Mouse (Mus musculus): ENCODE data around the gene Slc6a8. TPM values are rescaled to one million over a fixed set of nuclear protein-coding genes. Genes with fewer than 3 reads are reported as not detected.

Gene Slc6a8
- polyA plus RNA-seq, 1 experiment: 112 TPM

- TF ChIP-seq CTCF (IDR thresholded peaks at IDR 0.05; ENCODE audit: insufficient read depth, low read depth, low read length) (no peak), POLR2A (IDR thresholded peaks at IDR 0.05; ENCODE audit: insufficient read depth, low read depth, low read length) (no peak)
- 18% methylated on average over 20 of the region's 20 CpGs for WGBS
- peaks cover 19% of the 10 kb centered on the region for H3K4me1 ChIP-seq (ENCODE audit: control insufficient read depth, insufficient read depth, low read length)
- peak overlapping the region; percentile 47 for H3K27ac ChIP-seq (ENCODE audit: insufficient read depth, low read depth, low read length)
- H3K4me3 ChIP-seq (ENCODE audit: insufficient read depth, low read depth, low read length): peak overlapping the region; percentile 79
These were observed 1.2 kb downstream of the Slc6a8 start for GRCm38 (mm10) chrX:73673968-73674661.

GRCm38 (mm10) chrX:73675231-73675630, 2.3 kb downstream of the Slc6a8 start:
- WGBS: 33% methylated on average over 2 of the region's 2 CpGs
- peak overlapping the region; percentile 47; the same call in 1 of the 2 replicates for H3K27ac ChIP-seq (ENCODE audit: insufficient read depth, low read depth, low read length)
- peak overlapping the region; percentile 79 for H3K4me3 ChIP-seq (ENCODE audit: insufficient read depth, low read depth, low read length)
- H3K4me1 ChIP-seq (ENCODE audit: control insufficient read depth, insufficient read depth, low read length): peaks cover 20% of the 10 kb centered on the region
- TF ChIP-seq POLR2A (IDR thresholded peaks at IDR 0.05; ENCODE audit: insufficient read depth, low read depth, low read length) (no peak), CTCF (IDR thresholded peaks at IDR 0.05; ENCODE audit: insufficient read depth, low read depth, low read length) (no peak)

DNA sequence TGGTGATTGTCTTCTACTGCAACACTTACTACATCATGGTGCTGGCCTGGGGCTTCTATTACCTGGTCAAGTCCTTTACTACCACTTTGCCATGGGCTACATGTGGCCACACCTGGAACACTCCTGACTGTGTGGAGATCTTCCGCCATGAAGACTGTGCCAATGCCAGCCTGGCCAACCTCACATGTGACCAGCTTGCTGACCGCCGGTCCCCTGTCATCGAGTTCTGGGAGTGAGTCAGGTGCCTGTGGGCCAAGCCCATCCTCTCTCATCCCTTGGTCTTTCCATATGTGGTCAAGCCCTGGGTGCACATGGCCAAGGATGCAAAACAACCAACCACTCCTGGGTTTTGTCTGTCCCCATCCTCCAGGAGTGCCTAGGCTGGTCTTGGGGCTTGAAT, 3.7 kb downstream of the Slc6a8 start:
- Histone ChIP-seq H3K4me1 (ENCODE audit: control insufficient read depth, insufficient read depth, low read length) (peaks cover 20% of the 10 kb centered on the region), H3K27ac (ENCODE audit: insufficient read depth, low read depth, low read length) (no peak overlapping the region), H3K4me3 (ENCODE audit: insufficient read depth, low read depth, low read length) (no peak overlapping the region)
- 90% methylated on average over 4 of the region's 4 CpGs for WGBS
- TF ChIP-seq POLR2A (IDR thresholded peaks at IDR 0.05; ENCODE audit: insufficient read depth, low read depth, low read length) (no peak), CTCF (IDR thresholded peaks at IDR 0.05; ENCODE audit: insufficient read depth, low read depth, low read length) (no peak)

DNA sequence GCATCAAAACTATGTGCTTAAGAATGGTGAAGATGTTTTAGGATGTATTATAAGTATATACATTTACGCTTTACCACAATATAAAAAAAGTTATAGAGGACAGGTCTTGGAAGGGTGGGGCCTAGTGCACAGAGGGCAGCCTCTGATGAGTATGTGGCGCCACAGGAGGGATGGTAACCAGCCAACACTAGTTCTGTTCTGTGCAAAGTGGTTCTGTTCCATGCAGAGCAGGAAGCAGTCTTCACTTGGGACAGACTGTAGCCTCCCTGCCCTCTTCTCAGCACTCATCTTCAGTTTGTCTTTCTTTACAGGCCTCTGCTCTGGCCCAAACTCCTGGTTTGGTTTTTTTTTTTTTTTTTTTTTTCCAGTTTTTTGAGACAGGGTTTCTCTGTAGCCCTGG, 11.2 kb downstream of the Slc6a8 start:
- WGBS: 84% methylated on average over 2 of the region's 2 CpGs
- H3K4me1 ChIP-seq (ENCODE audit: control insufficient read depth, insufficient read depth, low read length): peaks cover under 1% of the 10 kb centered on the region; the same call in 1 of the 2 replicates
- no peak overlapping the region for H3K4me3 ChIP-seq (ENCODE audit: insufficient read depth, low read depth, low read length)
- H3K27ac ChIP-seq (ENCODE audit: insufficient read depth, low read depth, low read length): no peak overlapping the region
- TF ChIP-seq POLR2A (IDR thresholded peaks at IDR 0.05; ENCODE audit: insufficient read depth, low read depth, low read length): no peak

DNA sequence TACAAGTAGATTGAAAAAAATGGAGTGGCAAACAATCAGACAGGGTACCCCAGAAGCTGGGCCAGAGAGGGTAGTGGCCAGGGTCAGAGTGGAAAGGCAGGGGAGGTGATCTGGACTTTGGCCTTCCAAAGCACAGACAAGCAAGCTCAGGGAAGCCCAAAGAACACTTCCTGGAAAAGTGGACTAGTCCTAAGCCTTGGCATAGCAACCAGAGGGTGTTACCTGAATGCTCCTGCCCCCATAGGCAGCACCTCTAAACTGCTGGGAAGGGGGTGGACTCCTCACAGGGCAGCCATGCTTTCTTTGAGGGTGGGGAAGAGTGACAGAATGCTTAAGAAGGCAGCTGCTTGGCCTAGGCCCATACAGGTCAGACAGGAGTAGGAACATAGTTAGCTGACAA, 12.0 kb downstream of the Slc6a8 start:
- Histone ChIP-seq H3K27ac (ENCODE audit: insufficient read depth, low read depth, low read length) (no peak overlapping the region), H3K4me1 (ENCODE audit: control insufficient read depth, insufficient read depth, low read length) (no peaks in the 10 kb centered on the region), H3K4me3 (ENCODE audit: insufficient read depth, low read depth, low read length) (no peak overlapping the region)
- TF ChIP-seq CTCF (IDR thresholded peaks at IDR 0.05; ENCODE audit: insufficient read depth, low read depth, low read length) (no peak), POLR2A (IDR thresholded peaks at IDR 0.05; ENCODE audit: insufficient read depth, low read depth, low read length) (no peak)

DNA sequence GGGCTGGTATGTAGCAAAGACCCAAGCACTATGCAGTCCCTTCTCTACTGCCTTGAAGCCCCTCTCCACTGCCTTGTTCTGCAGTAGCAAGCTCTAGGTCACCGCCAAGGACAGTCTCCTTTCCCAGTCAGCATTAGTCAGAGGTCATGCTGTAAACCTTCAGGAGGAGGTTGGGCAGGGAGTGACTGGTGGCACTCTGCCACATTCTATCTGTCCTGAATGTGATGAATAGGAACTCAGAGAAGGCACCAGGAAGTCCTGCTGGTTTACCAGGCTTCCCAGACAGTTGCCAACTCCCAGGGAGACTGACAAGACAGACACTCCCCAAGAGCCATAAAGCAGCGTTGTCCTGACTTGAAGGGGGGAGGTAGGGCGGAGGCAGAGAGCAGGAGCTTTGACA, 12.7 kb downstream of the Slc6a8 start:
- Histone ChIP-seq H3K27ac (ENCODE audit: insufficient read depth, low read depth, low read length) (no peak overlapping the region), H3K4me3 (ENCODE audit: insufficient read depth, low read depth, low read length) (no peak overlapping the region), H3K4me1 (ENCODE audit: control insufficient read depth, insufficient read depth, low read length) (no peaks in the 10 kb centered on the region)
- TF ChIP-seq POLR2A (IDR thresholded peaks at IDR 0.05; ENCODE audit: insufficient read depth, low read depth, low read length) (no peak), CTCF (IDR thresholded peaks at IDR 0.05; ENCODE audit: insufficient read depth, low read depth, low read length) (no peak)
- WGBS: 72% methylated on average over 3 of the region's 3 CpGs

GRCm38 (mm10) chrX:73690917-73691629, 18.1 kb downstream of the Slc6a8 start:
- WGBS: 66% methylated on average over 5 of the region's 5 CpGs

DNA sequence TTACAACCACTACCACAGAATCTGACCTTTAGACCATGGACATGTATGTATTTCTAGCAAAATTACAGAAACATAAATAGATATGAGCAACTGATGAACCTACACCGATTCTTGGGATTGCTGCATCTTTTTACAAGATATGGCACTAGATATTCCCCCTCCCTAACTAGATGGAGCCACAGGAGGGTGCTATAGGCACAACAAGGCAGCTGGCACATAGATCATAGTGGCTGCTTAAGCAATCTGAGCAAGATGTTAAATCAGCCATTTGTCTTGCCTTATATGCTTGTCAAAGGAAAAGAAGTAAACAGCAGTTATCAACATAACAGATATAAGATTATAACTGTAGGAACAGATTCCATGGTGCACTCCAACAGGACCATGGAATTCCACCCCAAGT, 27.5 kb downstream of the Slc6a8 start:
- Histone ChIP-seq H3K4me1 (ENCODE audit: control insufficient read depth, insufficient read depth, low read length) (no peaks in the 10 kb centered on the region), H3K27ac (ENCODE audit: insufficient read depth, low read depth, low read length) (no peak overlapping the region), H3K4me3 (ENCODE audit: insufficient read depth, low read depth, low read length) (no peak overlapping the region)
- WGBS: 74% methylated on average over 1 of the region's 1 CpGs
- TF ChIP-seq POLR2A (IDR thresholded peaks at IDR 0.05; ENCODE audit: insufficient read depth, low read depth, low read length) (no peak), CTCF (IDR thresholded peaks at IDR 0.05; ENCODE audit: insufficient read depth, low read depth, low read length) (no peak)

More at GRCm38 (mm10) chrX:73690917-73691629, 18.1 kb downstream of the Slc6a8 start:
- no peak overlapping the region for H3K27ac ChIP-seq (ENCODE audit: insufficient read depth, low read depth, low read length)
- no peak for TF ChIP-seq CTCF (IDR thresholded peaks at IDR 0.05; ENCODE audit: insufficient read depth, low read depth, low read length)
- TF ChIP-seq POLR2A (IDR thresholded peaks at IDR 0.05; ENCODE audit: insufficient read depth, low read depth, low read length): no peak
- no peaks in the 10 kb centered on the region for H3K4me1 ChIP-seq (ENCODE audit: control insufficient read depth, insufficient read depth, low read length)
- no peak overlapping the region for H3K4me3 ChIP-seq (ENCODE audit: insufficient read depth, low read depth, low read length)

DNA sequence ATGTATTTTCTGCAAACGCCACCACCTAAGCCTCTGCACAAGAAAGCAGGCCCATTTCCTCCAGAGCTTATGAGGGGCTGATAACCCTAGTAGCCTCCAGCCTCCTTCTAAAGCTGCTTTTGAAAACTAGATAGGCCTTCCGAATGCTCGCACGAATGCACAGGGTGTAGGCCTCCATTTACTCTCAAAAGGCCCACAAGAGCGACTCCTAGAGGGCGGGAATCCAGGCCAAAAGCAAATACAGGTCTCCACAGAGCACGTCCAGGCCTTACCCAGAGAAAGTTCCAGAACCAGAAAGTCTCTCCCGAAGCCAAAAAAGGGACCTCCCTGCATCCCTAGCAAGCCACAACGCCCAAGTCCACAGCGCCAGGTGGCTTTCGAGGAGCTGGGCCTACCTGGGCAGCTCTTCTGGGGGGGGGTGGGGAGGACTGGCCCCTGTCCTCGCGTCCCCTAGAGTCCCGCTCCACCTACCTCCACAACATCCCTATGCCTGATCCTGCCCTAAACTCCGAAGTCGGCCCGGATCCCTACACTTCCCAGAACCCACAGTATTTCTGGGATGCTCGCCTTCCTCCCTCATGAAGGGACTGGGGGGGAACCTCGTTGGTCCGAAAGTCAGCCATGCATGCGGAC, 42.6 kb downstream of the Slc6a8 start:
- Histone ChIP-seq H3K4me1 (ENCODE audit: control insufficient read depth, insufficient read depth, low read length) (peaks cover 22% of the 10 kb centered on the region), H3K4me3 (ENCODE audit: insufficient read depth, low read depth, low read length) (peak overlapping the region; percentile 96), H3K27ac (ENCODE audit: insufficient read depth, low read depth, low read length) (no peak overlapping the region)
- WGBS: 21% methylated on average over 21 of the region's 21 CpGs
- TF ChIP-seq CTCF (IDR thresholded peaks at IDR 0.05; ENCODE audit: insufficient read depth, low read depth, low read length) (no peak), POLR2A (IDR thresholded peaks at IDR 0.05; ENCODE audit: insufficient read depth, low read depth, low read length) (no peak)
